ENCODE assay signal across 20 mouse cellular contexts in the genomic region with DNA sequence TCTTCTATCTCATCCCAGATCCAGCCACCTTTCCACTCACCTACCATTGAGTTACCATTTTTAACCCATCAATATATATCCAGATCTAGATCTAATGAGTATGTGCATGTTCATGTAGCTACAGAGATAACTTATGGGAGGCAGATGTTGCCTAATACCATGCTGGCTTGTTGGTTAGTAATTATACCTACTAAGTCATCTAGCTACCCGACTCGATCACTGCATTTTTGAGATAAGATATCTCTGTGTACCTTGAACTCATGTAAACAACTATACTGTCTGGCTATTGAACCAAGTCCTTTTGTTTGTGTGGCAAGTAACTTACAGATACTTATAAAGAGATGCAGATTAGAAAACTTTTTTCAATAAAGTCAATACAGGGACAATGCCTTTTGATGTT. TPM values are rescaled to one million over a fixed set of nuclear protein-coding genes. Genes with fewer than 3 reads are reported as not detected.
"Had no signal": no experiment of that assay in that cellular context is flagged by ENCODE, and none has a peak within 500 bp of the region (broad histone marks: within the 10 kb centered on the region; RNA-seq: fewer than 3 reads in every experiment).

No protein-coding gene starts in this region.

- H3K4me1 ChIP-seq: neural tube, embryonic 12.5 days; neural tube, embryonic 13.5 days; neural tube, embryonic 15.5 days; stomach, embryonic 15.5 days had no signal

- H3K4me3 ChIP-seq: neural tube, embryonic 12.5 days; neural tube, embryonic 13.5 days; neural tube, embryonic 15.5 days; stomach, embryonic 15.5 days had no signal

- H3K27me3 ChIP-seq: neural tube, embryonic 12.5 days; neural tube, embryonic 13.5 days; neural tube, embryonic 15.5 days; stomach, embryonic 15.5 days had no signal

- DNase-seq: retina, postnatal 1 day; right cerebral cortex, adult 18-20 months; right cerebral cortex, postnatal 14 days; right cerebral cortex, postnatal 25 days; right cerebral cortex, postnatal 4 days; spleen, adult 18-20 months; thymus, adult 18-20 months; thymus, adult 2 months; thymus, postnatal 14 days; thymus, postnatal 25 days; thymus, postnatal 36 days; thymus, postnatal 4 days had no signal

- H3K4me2 ChIP-seq: neural tube, embryonic 12.5 days; neural tube, embryonic 13.5 days; neural tube, embryonic 15.5 days; stomach, embryonic 15.5 days had no signal

- H3K36me3 ChIP-seq: neural tube, embryonic 12.5 days; neural tube, embryonic 13.5 days; neural tube, embryonic 15.5 days; stomach, embryonic 15.5 days had no signal

- H3K9me3 ChIP-seq: neural tube, embryonic 12.5 days; neural tube, embryonic 13.5 days; neural tube, embryonic 15.5 days; stomach, embryonic 15.5 days had no signal

- H3K9ac ChIP-seq: neural tube, embryonic 12.5 days; neural tube, embryonic 13.5 days; neural tube, embryonic 15.5 days; stomach, embryonic 15.5 days had no signal

- H3K27ac ChIP-seq: neural tube, embryonic 12.5 days; neural tube, embryonic 13.5 days; neural tube, embryonic 15.5 days; stomach, embryonic 15.5 days; stomach, postnatal 0 days had no signal

RNA-seq across cellular contexts. Expression of a gene that starts 59.9 kb away (rescaled TPM):
- polyA plus RNA-seq: small intestine, adult 2 months; spleen, adult 2 months; testis, adult 2 months; thymus, adult 2 months had no signal
